Mouse (Mus musculus) brown adipose tissue, adult 24 weeks (tissue): ENCODE data around the gene Golph3. TPM values are rescaled to one million over a fixed set of nuclear protein-coding genes. Genes with fewer than 3 reads are reported as not detected.

Experiments
- H3K27ac ChIP-seq: fragments of 200-500 bp; replicated peaks from 2 replicates; pipeline ENCODE4 v1.5.1; 2012; ENCODE audit warnings: low read depth, mild to moderate bottlenecking, low read length
- H3K4me1 ChIP-seq: fragments of 200-500 bp; 2 replicates; pipeline ENCODE4 v1.6.1; 2012; ENCODE audit warnings: low read length, mixed read lengths; ENCODE audit not compliant: control insufficient read depth, insufficient read depth, insufficient read length
- H3K4me3 ChIP-seq: fragments of 200-500 bp; 2 replicates; pipeline ENCODE4 v1.5.1; 2012; ENCODE audit warnings: low read depth, mild to moderate bottlenecking, low read length, moderate library complexity; ENCODE audit not compliant: insufficient read depth
- polyA plus RNA-seq: library from polyadenylated mRNA; stranded (reverse); fragments of >200 nt; gene quantifications from 2 replicates; pipeline ENCODE4 v1.2.4, GENCODE M21; 2012; ENCODE audit not compliant: missing spikeins, insufficient read depth, insufficient read length

The Golph3 gene
- polyA plus RNA-seq, result 81.3 and 89.4 TPM in 2 replicates

- peak within 1 kb of the TSS; percentile 97 for H3K27ac ChIP-seq
- H3K4me1 ChIP-seq, result peaks cover 8% of the 10 kb centered on the region
- peak within 1 kb of the TSS; percentile 99 for H3K4me3 ChIP-seq
These were observed at the start of gene Golph3 for GRCm38 (mm10) chr15:12321091-12321787. Golph3 (plus strand) TSS chr15:12321450.

- peaks cover 7% of the 10 kb centered on the region; the same call in 1 of the 2 replicates for H3K4me1 ChIP-seq
- no peak overlapping the region for H3K4me3 ChIP-seq
These were observed 47.8 kb upstream of the Golph3 start for GRCm38 (mm10) chr15:12273325-12274052.

DNA sequence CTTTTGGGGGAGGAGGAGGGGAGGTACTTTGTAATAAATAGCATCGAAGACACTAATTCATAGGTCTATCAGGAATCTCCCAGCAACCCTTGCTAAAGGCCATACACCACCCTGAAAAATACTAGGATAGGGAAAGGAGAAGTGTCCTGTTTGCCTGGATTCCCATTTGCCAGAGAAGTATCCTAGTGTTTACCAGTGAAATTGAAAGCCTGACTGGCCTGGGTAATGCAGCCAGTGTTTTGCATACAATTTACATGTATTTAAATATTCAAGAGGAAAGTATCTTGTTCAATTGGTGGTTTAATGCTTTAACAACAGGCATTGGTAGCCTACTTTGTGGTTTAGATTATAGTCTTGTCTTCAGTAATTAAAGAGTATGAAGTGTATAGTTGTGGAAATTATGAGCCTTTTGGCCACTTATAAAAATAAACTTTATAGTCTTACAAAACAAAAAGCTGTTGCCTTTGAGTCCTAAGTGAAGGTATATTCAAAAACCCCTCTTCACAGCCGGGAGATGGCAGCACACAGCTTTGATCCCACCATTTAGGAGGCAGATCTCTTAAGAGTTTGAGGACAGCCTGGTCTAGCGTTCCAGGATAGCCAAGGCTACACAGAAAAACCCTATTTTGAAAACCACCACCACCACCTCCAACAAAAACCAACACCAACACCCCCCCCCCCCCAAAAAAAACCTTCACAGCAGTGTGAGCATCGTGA lies 47.0 kb upstream of the Golph3 start:
- peaks cover 7% of the 10 kb centered on the region; the same call in 1 of the 2 replicates for H3K4me1 ChIP-seq
- no peak overlapping the region for H3K27ac ChIP-seq
- H3K4me3 ChIP-seq, result no peak overlapping the region

More at GRCm38 (mm10) chr15:12273325-12274052, 47.8 kb upstream of the Golph3 start:
- H3K27ac ChIP-seq, result no peak overlapping the region

DNA sequence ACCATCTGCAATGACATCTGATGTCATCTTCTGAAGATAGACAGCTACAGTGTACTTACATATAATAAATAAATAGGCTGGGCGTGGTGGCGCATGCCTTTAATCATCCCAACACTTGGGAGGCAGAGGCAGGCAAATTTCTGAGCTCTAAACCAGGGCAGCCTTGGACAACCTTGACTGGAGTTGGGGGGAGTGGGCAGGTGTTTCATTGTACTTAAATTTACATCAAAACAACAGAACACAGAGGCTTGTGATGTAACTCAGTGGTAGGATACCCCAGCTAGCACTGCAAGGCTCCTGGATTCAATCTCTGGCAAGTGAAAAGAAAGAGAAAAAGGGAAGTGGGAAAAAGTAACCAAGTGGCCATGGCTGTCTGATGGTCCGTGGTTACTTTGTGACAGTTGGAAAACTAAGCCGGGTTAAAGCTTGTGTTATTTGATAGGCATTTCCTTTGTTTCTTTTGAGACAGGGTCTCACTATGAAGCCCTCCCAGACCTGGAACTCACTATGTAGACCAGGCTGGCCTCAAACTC lies 46.1 kb upstream of the Golph3 start:
- Histone ChIP-seq H3K4me3 (no peak overlapping the region), H3K4me1 (peaks cover 7% of the 10 kb centered on the region; the same call in 1 of the 2 replicates), H3K27ac (no peak overlapping the region)

- H3K27ac ChIP-seq, result no peak overlapping the region
- no peaks in the 10 kb centered on the region for H3K4me1 ChIP-seq
- no peak overlapping the region for H3K4me3 ChIP-seq
These were observed 41.4 kb upstream of the Golph3 start for GRCm38 (mm10) chr15:12279816-12280215.

- Histone ChIP-seq H3K27ac (no peak overlapping the region), H3K4me3 (no peak overlapping the region)
These were observed 36.3 kb upstream of the Golph3 start for GRCm38 (mm10) chr15:12284794-12285534.

DNA sequence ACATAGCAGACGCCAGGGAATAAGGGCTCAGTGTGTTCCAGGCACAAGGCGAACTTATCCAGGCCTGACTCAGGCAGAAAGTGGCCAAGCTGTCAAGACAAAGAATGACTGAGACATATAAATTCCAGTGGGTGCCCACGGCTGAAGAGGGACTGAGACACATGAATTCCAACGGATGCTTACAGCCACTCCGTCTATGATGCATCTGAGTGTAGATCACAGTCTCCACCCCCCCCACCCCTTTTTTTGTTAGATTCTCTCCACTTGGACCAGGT lies 35.8 kb upstream of the Golph3 start:
- no peak overlapping the region for H3K4me3 ChIP-seq
- no peaks in the 10 kb centered on the region for H3K4me1 ChIP-seq
- no peak overlapping the region for H3K27ac ChIP-seq

More at GRCm38 (mm10) chr15:12284794-12285534, 36.3 kb upstream of the Golph3 start:
- H3K4me1 ChIP-seq, result no peaks in the 10 kb centered on the region

DNA sequence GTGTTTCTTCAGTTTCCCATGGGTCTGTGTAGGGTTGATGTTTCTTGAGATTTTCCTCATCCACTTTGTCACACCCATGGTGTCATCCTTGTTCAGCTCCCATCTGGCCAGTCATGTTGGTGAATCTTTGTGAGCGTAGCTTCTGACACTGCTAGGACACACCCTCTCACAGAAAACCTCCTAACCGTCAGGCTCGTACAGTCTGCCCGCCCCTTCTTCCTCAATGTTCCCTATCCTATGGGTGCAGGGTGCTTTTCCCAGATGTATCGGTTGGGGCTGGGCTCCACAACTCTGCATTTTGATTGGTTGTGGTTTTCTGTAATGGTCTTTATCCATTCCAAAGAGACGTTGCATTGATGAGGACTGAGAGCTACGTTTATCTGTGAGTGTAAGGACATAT lies 30.9 kb upstream of the Golph3 start:
- H3K27ac ChIP-seq, result no peak overlapping the region
- H3K4me1 ChIP-seq, result no peaks in the 10 kb centered on the region
- H3K4me3 ChIP-seq, result no peak overlapping the region

GRCm38 (mm10) chr15:12291757-12292156 lies 29.5 kb upstream of the Golph3 start:
- Histone ChIP-seq H3K4me3 (no peak overlapping the region), H3K4me1 (no peaks in the 10 kb centered on the region), H3K27ac (no peak overlapping the region)

GRCm38 (mm10) chr15:12296228-12296627 lies 25.0 kb upstream of the Golph3 start:
- Histone ChIP-seq H3K4me3 (no peak overlapping the region), H3K4me1 (0 out of 2 replicates have a peak, but pooled peaks cover 2% of the 10 kb centered on the region)

GRCm38 (mm10) chr15:12298231-12298737 lies 23.0 kb upstream of the Golph3 start:
- H3K4me3 ChIP-seq, result no peak overlapping the region
- no peak overlapping the region for H3K27ac ChIP-seq
- 0 out of 2 replicates have a peak, but pooled peaks cover 2% of the 10 kb centered on the region for H3K4me1 ChIP-seq

More at GRCm38 (mm10) chr15:12296228-12296627, 25.0 kb upstream of the Golph3 start:
- H3K27ac ChIP-seq, result no peak overlapping the region

GRCm38 (mm10) chr15:12301771-12302170 lies 19.5 kb upstream of the Golph3 start:
- Histone ChIP-seq H3K27ac (no peak overlapping the region), H3K4me1 (0 out of 2 replicates have a peak, but pooled peaks cover 2% of the 10 kb centered on the region), H3K4me3 (no peak overlapping the region)

GRCm38 (mm10) chr15:12306188-12307071 lies 14.8 kb upstream of the Golph3 start:
- Histone ChIP-seq H3K27ac (no peak overlapping the region), H3K4me1 (no peaks in the 10 kb centered on the region), H3K4me3 (no peak overlapping the region)
